Mouse (Mus musculus): ENCODE results near the gene Wdr74.

DNA sequence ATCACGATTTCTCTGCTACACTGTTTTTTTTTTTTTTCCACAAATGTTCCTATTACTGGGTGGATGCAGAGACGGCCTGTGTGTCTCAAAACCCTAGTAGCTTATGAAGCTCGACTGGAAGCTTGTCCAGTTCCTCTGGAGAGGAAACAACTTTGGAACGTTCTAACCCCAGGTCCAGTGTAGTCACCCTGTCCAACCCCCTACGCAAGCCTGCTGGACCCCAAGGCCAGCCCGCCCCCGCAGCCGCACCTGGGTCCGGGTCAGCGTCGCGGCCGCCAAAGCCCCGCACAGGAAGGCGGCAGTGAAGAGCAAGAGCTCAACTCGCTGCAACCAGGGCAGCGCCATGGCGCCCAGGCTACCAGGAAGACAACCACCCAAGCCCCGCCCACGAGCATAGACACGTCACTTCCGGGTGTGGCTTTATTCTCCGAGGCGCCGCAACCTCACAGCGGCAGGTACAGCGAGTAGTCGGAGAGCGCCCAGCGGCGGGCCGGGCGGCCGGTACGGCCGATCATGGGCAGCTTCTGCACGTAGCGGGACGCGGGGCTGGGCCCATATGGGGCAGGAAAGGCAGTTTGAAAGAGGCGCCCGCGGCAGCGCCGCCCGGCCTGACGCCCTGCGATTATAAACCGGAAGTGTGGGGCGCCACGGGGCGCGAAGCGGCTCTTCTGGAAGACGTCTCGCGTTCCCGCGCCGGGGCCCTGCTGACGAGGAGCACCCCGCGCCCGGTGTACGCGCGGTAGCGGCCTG, 38.6 kb downstream of the Wdr74 start, which contains the start of gene Tmem179b:
- TF ChIP-seq CTCF (IDR thresholded peaks at IDR 0.05; ENCODE audit: low read depth, low read length) = no peak
- TF ChIP-seq GATA1 (IDR thresholded peaks at IDR 0.05; ENCODE audit: borderline replicate concordance, low read length) = no peak

All from G1E (cell line).